Mouse (Mus musculus) hindbrain, embryonic 10.5 days (tissue): ENCODE data around the gene Tmem107. TPM values are rescaled to one million over a fixed set of nuclear protein-coding genes. Genes with fewer than 3 reads are reported as not detected.

ENCODE experiments used
- DNase-seq: peaks from one replicate; pipeline ENCODE4 v3.0.0-alpha.2; 2017; ENCODE audit warnings: low spot score
- H3K27ac ChIP-seq: fragments of 300-500 bp; sonication (generic); 2 replicates; pipeline ENCODE4 v1.5.1; 2016; ENCODE audit warnings: mild to moderate bottlenecking, moderate library complexity
- H3K27me3 ChIP-seq: fragments of 300-500 bp; sonication (generic); 2 replicates; pipeline ENCODE4 v1.6.1; 2016; ENCODE audit warnings: mild to moderate bottlenecking; ENCODE audit not compliant: poor library complexity, insufficient read depth, severe bottlenecking
- H3K36me3 ChIP-seq: fragments of 300-500 bp; sonication (generic); 2 replicates; pipeline ENCODE4 v1.6.1; 2016; ENCODE audit warnings: mild to moderate bottlenecking, moderate library complexity
- H3K4me1 ChIP-seq: fragments of 300-500 bp; sonication (generic); replicated peaks from 2 replicates; pipeline ENCODE4 v1.6.1; 2016; ENCODE audit warnings: mild to moderate bottlenecking
- H3K4me3 ChIP-seq: fragments of 300-500 bp; sonication (generic); 2 replicates; pipeline ENCODE4 v1.5.1; 2016; ENCODE audit warnings: mild to moderate bottlenecking, moderate library complexity
- H3K9me3 ChIP-seq: fragments of 300-500 bp; sonication (generic); 2 replicates; pipeline ENCODE4 v1.6.1; 2016; ENCODE audit warnings: mild to moderate bottlenecking, moderate library complexity
- WGBS: fragments of 180-500 bp; shearing (Covaris S2); methylation state at CpG from one replicate; pipeline ENCODE4 v1.1.7; 2016; 5-methylcytosine and 5-hydroxymethylcytosine counted together
- polyA plus RNA-seq: library from polyadenylated mRNA; unstranded; fragments of >200 nt; fragmentation: Nextera tagmentation; extraction: Ambion mirVana; gene quantifications from 2 replicates; pipeline ENCODE4 v1.2.1, GENCODE M21; 2016

Gene Tmem107
- polyA plus RNA-seq, 1 experiment from 2014 or later = 56.6 TPM

DNA sequence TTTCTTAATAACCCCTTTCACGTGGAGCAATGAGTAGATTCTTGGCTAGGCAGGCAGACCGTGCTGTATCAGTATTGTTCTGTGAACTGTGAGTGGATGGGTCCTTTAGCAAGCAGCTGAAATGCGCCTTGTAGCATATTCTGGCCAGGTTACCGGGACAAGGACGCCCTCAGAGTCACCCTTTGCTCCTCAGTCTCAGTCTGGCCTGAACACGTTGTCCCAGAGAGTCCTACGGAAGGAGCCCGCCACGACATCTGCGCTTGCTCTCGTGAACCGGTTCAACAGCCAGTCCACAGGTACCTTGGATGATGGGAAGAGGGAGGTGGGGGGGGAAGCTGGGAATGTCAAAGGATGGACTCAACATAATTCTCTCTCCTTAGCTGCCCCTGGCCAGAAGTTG lies 23.0 kb upstream of the Tmem107 start:
- DNase-seq = no peak
- H3K27me3 ChIP-seq = no peaks in the 10 kb centered on the region
- peak overlapping the region; percentile 93 for H3K4me3 ChIP-seq
- H3K4me1 ChIP-seq = peaks cover 49% of the 10 kb centered on the region
- no peaks in the 10 kb centered on the region for H3K9me3 ChIP-seq
- H3K27ac ChIP-seq = peak overlapping the region; percentile 20; the same call in 1 of the 2 replicates
- H3K36me3 ChIP-seq = peaks cover 52% of the 10 kb centered on the region
- WGBS = 94% methylated on average over 12 of the region's 12 CpGs

DNA sequence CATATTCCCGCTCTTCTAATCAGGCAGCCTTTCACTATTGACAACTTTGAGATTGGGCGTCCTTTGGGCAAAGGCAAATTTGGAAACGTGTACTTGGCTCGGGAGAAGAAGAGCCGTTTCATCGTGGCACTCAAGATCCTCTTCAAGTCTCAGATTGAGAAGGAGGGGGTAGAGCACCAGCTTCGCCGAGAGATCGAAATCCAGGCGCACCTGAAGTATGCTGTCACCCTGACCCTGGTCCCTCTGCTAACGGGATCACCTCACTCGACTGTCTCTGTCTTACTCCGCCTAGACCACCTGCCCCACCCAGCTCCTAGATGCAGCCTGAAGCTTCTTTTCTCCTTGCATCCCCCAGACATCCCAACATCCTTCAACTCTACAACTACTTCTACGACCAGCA lies 22.5 kb upstream of the Tmem107 start:
- H3K36me3 ChIP-seq = peaks cover 57% of the 10 kb centered on the region
- no peaks in the 10 kb centered on the region for H3K9me3 ChIP-seq
- peaks cover 49% of the 10 kb centered on the region for H3K4me1 ChIP-seq
- peak overlapping the region; percentile 93 for H3K4me3 ChIP-seq
- 94% methylated on average over 14 of the region's 14 CpGs for WGBS
- no peak for DNase-seq
- H3K27ac ChIP-seq = no peak overlapping the region
- no peaks in the 10 kb centered on the region for H3K27me3 ChIP-seq

- WGBS = 89% methylated on average over 8 of the region's 8 CpGs
- H3K9me3 ChIP-seq = no peaks in the 10 kb centered on the region
- peaks cover 49% of the 10 kb centered on the region for H3K4me1 ChIP-seq
- peaks cover 71% of the 10 kb centered on the region for H3K36me3 ChIP-seq
- DNase-seq = no peak
- no peak overlapping the region for H3K4me3 ChIP-seq
- no peak overlapping the region for H3K27ac ChIP-seq
- no peaks in the 10 kb centered on the region for H3K27me3 ChIP-seq
These were observed 19.9 kb upstream of the Tmem107 start for GRCm38 (mm10) chr11:69050748-69051147.

GRCm38 (mm10) chr11:69051771-69052170 lies 18.8 kb upstream of the Tmem107 start:
- DNase-seq = no peak
- no peak overlapping the region for H3K4me3 ChIP-seq
- peaks cover 71% of the 10 kb centered on the region for H3K36me3 ChIP-seq
- H3K27ac ChIP-seq = no peak overlapping the region
- no peaks in the 10 kb centered on the region for H3K27me3 ChIP-seq
- peaks cover 43% of the 10 kb centered on the region for H3K4me1 ChIP-seq
- 62% methylated on average over 4 of the region's 4 CpGs for WGBS
- H3K9me3 ChIP-seq = no peaks in the 10 kb centered on the region

DNA sequence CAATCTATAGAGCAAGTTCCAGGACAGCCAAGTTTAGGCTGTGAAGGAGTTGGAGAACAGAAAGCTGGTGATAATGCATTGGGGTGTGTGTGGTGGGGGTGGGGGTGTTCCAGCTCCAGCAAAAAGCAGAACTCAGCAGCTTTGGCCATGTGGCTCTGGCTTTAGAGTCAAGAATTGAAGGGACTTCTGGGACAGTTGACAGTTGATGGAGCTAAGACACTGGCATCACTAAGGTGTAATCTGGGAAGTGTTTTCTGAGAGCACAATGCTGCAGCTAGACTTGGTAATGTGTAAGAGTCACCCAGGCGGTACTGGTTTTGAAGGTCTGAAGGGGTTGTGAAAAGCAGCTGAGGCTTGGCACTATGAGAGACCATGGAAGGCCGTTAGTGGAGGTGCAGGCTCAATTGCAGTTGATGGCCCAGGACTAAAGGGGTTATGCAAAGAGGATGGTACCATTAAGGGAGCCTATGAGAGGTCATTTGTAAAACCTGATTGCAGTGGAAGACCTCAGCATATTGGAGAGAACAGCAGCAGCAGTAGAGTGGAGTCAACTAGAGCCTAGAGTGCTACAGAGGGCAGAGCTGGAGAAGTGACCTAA lies 17.7 kb upstream of the Tmem107 start:
- H3K36me3 ChIP-seq = peaks cover 65% of the 10 kb centered on the region
- no peaks in the 10 kb centered on the region for H3K9me3 ChIP-seq
- 89% methylated on average over 2 of the region's 2 CpGs for WGBS
- no peak for DNase-seq
- H3K4me3 ChIP-seq = no peak overlapping the region
- no peak overlapping the region for H3K27ac ChIP-seq
- H3K27me3 ChIP-seq = no peaks in the 10 kb centered on the region
- peaks cover 33% of the 10 kb centered on the region for H3K4me1 ChIP-seq

DNA sequence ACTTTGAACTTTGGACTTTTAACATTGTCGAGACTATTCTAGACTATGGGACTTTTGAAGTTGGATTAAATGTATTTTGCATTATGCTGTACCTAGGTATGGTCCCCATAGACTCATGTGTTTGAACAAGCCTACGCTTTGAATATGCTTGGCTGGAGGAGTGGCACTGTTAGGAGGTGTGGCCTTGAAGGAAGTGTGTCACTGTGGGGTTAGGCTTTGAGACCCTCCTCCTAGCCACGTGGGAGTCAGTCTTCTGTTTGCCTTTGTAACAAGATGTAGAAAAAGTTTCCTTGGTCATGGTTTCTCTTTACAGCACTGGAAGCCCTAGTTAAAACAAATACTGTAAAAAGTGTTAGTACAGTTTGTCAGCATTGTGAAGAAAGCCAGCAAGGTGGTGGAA lies 16.8 kb upstream of the Tmem107 start:
- 80% methylated on average over 3 of the region's 3 CpGs for WGBS
- no peak for DNase-seq
- peaks cover 33% of the 10 kb centered on the region for H3K4me1 ChIP-seq
- no peak overlapping the region for H3K4me3 ChIP-seq
- peaks cover 55% of the 10 kb centered on the region for H3K36me3 ChIP-seq
- no peaks in the 10 kb centered on the region for H3K9me3 ChIP-seq
- no peaks in the 10 kb centered on the region for H3K27me3 ChIP-seq
- H3K27ac ChIP-seq = no peak overlapping the region

GRCm38 (mm10) chr11:69058265-69058664 lies 12.3 kb upstream of the Tmem107 start:
- 79% methylated on average over 2 of the region's 2 CpGs for WGBS
- peaks cover 13% of the 10 kb centered on the region for H3K36me3 ChIP-seq
- no peaks in the 10 kb centered on the region for H3K9me3 ChIP-seq
- no peak for DNase-seq
- peaks cover 8% of the 10 kb centered on the region; the same call in 1 of the 2 replicates for H3K27me3 ChIP-seq
- peak overlapping the region; percentile 83 for H3K4me3 ChIP-seq
- peaks cover 34% of the 10 kb centered on the region for H3K4me1 ChIP-seq
- peak overlapping the region; percentile 93 for H3K27ac ChIP-seq

DNA sequence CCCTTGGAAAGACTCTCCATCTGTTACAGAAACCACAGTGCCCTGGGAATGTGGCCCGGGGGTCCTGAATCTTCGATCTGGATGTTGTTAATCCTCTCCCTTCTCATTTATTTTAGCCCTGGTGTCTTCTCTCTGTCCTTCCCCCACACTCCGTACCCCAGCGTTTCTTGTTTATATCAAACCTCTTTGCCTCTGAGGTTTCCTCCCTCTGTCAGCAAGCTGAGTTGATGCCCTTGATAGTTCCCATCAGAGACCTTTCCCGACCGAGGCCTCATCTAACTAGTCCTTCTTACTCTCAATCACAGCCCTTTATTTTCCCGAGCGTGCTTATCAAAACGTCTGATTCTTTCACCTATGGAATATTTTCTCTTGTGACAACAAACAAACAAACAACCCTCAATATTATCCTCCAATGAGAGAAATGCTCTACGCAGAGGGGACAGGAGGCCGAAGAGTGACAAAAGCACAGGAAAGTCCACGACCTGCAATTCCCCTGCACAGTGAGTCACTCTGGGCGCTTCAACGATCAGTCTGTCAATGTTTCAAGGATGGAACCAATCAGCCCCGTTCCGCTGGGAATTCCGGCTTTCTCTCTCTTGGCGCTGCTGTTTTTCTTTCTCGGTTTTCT lies 11.8 kb upstream of the Tmem107 start:
- no peak for DNase-seq
- WGBS = 2% methylated on average over 19 of the region's 19 CpGs

GRCm38 (mm10) chr11:69059357-69059974 lies 11.1 kb upstream of the Tmem107 start, which contains the start of gene Borcs6:
Gene Borcs6, plus strand, starts transcription at chr11:69059717.
- peaks cover under 1% of the 10 kb centered on the region; the same call in 1 of the 2 replicates for H3K36me3 ChIP-seq
- peak; percentile 96 for DNase-seq
- peak within 1 kb of the TSS; percentile 83 for H3K4me3 ChIP-seq
- no peaks in the 10 kb centered on the region for H3K9me3 ChIP-seq
- peaks cover 8% of the 10 kb centered on the region; the same call in 1 of the 2 replicates for H3K27me3 ChIP-seq
- H3K4me1 ChIP-seq = peaks cover 41% of the 10 kb centered on the region
- under 1% methylated on average over 64 of the region's 64 CpGs for WGBS
- peak within 1 kb of the TSS; percentile 93 for H3K27ac ChIP-seq

More for the DNA sequence above, 11.8 kb upstream of the Tmem107 start:
- Histone ChIP-seq H3K27me3 (peaks cover 8% of the 10 kb centered on the region; the same call in 1 of the 2 replicates), H3K9me3 (no peaks in the 10 kb centered on the region), H3K27ac (peak overlapping the region; percentile 93), H3K4me1 (peaks cover 35% of the 10 kb centered on the region), H3K36me3 (peaks cover 7% of the 10 kb centered on the region), H3K4me3 (peak overlapping the region; percentile 83)

DNA sequence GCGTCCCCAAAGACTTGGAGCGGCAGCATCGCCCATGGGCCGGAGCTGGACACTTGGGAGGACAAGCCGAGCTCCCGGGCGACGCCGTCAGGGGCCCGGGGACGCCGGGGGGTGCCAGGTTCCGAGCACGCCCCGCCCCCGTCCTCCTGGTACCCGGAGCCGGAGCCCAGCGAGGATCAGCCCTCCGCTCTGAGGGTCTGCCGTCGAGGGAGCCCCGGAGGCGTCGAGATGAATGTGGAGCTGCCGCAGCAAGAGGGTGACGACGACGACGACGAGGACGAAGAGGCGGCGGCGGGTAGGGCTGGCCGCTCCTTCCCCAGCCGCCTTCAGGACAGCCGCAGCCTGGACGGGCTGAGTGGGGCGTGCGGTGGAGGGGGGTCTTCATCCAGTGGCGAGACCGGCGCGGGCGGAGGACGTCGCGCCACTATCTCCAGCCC lies 10.6 kb upstream of the Tmem107 start:
- Histone ChIP-seq H3K9me3 (no peaks in the 10 kb centered on the region), H3K4me3 (peak overlapping the region; percentile 83), H3K4me1 (peaks cover 47% of the 10 kb centered on the region), H3K36me3 (no peaks in the 10 kb centered on the region), H3K27me3 (peaks cover 8% of the 10 kb centered on the region; the same call in 1 of the 2 replicates), H3K27ac (peak overlapping the region; percentile 93)
- under 1% methylated on average over 49 of the region's 49 CpGs for WGBS
- DNase-seq = no peak

- Histone ChIP-seq H3K36me3 (no peaks in the 10 kb centered on the region), H3K27me3 (peaks cover 8% of the 10 kb centered on the region; the same call in 1 of the 2 replicates), H3K27ac (peak overlapping the region; percentile 93), H3K4me3 (peak overlapping the region; percentile 83), H3K9me3 (no peaks in the 10 kb centered on the region), H3K4me1 (peaks cover 47% of the 10 kb centered on the region)
- under 1% methylated on average over 40 of the region's 40 CpGs for WGBS
- peak; percentile 46 for DNase-seq
These were observed 10.0 kb upstream of the Tmem107 start for GRCm38 (mm10) chr11:69060448-69061254.

- WGBS = 8% methylated on average over 17 of the region's 17 CpGs
- DNase-seq = no peak
- Histone ChIP-seq H3K4me3 (peak overlapping the region; percentile 83), H3K4me1 (peaks cover 54% of the 10 kb centered on the region), H3K27ac (peak overlapping the region; percentile 93), H3K9me3 (no peaks in the 10 kb centered on the region), H3K36me3 (no peaks in the 10 kb centered on the region), H3K27me3 (peaks cover 14% of the 10 kb centered on the region)
These were observed 9.2 kb upstream of the Tmem107 start for GRCm38 (mm10) chr11:69061255-69061912.
